Mouse (Mus musculus): ENCODE measurements around the gene Ice2. TPM values are rescaled to one million over a fixed set of nuclear protein-coding genes. Genes with fewer than 3 reads are reported as not detected.
A peak's percentile ranks its signal among the peaks of the same experiment; 100 is the strongest.

The Ice2 gene
- polyA plus RNA-seq (2021): 13.5 TPM

DNA sequence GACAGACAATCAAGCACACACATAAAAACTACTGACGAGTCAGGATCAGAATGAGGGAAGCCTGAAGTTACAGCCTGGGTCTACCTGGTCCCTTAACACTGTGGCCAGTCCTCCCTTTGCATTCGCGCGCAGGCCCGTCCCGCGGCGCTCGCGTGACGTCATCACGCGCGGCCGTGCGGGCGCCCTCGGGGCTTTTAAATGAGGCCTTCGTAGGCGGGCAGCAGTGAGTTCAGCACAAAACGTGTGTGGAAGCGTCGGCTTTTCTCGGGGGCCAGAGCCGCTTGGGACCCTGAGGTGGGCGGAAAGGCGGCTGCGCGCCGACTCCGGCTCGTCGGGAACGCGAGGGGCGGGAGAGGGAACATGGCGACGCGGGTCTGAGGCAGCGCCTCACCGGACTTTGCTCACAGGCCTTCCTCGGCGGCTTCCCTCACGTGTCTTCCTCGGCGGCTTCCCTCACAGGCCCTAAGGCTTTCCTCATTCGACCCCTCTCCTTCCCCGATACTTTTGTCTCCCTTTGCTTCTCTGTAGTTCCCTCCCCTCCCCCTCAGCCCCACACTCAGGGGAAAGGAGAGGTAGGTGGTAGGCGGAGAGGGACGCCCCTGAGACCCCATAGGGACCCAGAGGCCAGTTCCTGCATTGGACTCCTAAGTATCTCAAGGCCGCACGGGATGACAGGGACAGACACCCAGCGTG is at the start of gene Ice2:
Gene Ice2 (plus strand): TSS at position 147 of the 693 bp plus-strand sequence.
- TF ChIP-seq CTCF (IDR thresholded peaks at IDR 0.05): no peak

DNA sequence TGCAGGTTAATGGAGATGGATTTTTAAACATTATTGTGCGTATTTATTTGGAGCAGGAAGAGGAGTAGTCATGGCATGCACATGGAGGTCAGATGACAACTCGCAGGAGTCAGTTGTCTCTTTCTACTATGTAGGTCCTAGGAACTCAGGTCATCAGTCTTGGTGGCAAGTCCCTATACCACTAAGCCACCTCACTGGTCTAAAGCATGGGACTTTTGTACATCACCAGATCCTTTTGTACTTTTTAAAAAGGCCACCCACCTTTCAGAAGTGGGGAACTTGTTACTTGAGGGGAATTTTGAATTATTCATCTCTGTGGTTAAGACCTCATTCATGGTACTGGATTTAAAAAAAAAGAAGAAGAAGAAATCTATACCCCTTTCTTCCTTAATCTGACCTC is 48.2 kb upstream of the Ice2 start:
- no peaks in the 10 kb centered on the region for H3K27me3 ChIP-seq
- in situ Hi-C loops (cut with MboI; ENCODE audit: low pct_unique_long_range_greater_than_20kb): no loop called here
- CTCF ChIA-PET: no interaction called here
- TF ChIP-seq CTCF (IDR thresholded peaks at IDR 0.05): no peak
- no peak for DNase-seq (ENCODE audit: low read depth, low spot score)
- no peak for ATAC-seq
- POLR2A ChIA-PET: no interaction called here

More for the DNA sequence above, at the start of gene Ice2:
- H3K27me3 ChIP-seq: no peaks in the 10 kb centered on the region
- in situ Hi-C loops (cut with MboI; ENCODE audit: low pct_unique_long_range_greater_than_20kb): no loop called here
- DNase-seq (ENCODE audit: low read depth, low spot score) (peak; percentile 27), ATAC-seq (peak; percentile 75)
- CTCF ChIA-PET: no interaction called here
- POLR2A ChIA-PET: no interaction called here

DNA sequence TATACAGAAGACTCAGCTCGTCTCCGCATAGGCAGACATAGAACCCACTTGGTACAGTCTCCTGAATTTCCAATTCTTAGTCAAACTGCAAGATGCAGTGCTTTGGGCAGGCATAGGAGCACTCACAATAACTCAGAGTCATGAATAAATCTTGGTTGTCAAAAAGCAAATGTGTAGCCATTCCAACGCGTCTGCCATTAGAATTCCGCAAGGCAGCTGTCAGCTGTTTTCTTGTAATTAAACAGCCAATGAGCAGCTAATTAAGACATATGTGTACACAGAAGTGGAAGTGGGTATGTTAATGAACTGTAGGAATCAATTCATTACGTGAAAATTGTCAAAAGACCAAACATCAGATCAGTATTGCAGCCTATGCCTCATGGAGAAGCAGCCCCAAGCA is 43.5 kb upstream of the Ice2 start:
- in situ Hi-C loops (cut with MboI; ENCODE audit: low pct_unique_long_range_greater_than_20kb): loop anchor here (25.0 kb wide), 1 partner anchor 1342 kb away; no protein-coding TSS in a partner anchor
- no peak for TF ChIP-seq CTCF (IDR thresholded peaks at IDR 0.05)
- ATAC-seq (no peak), DNase-seq (ENCODE audit: low read depth, low spot score) (no peak)
- H3K27me3 ChIP-seq: no peaks in the 10 kb centered on the region
- CTCF ChIA-PET: interaction anchor here (0.9 to 1.7 kb wide), 3 partner anchors 13 to 14 kb away, joined by 3 read pairs; no protein-coding TSS in a partner anchor
- POLR2A ChIA-PET: no interaction called here

DNA sequence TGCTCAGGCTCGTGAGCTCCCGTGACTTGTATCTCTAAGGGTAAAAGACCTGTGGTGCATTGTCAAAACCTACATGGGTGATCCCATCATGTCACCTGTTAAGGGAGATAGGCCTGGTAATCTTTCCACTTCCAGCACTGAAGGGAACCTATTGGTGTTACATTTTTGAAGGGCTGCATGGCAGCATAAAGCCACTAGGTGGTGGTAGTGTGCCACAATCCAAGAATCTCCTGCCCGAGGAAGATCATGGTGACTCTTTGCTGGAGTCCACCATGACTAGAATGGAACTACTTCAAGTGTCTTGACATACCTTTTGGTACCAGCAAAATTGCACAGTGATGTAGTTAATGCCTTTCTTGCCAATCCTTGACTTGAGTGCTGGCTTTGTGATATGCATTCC is 39.9 kb upstream of the Ice2 start:
- no peaks in the 10 kb centered on the region for H3K27me3 ChIP-seq
- ChIA-PET CTCF (interaction anchor here (0.9 to 2.2 kb wide), 9 partner anchors 9 to 148 kb away, joined by 3 to 14 read pairs (median 6); no protein-coding TSS in a partner anchor), POLR2A (no interaction called here)
- no peak for ATAC-seq
- TF ChIP-seq CTCF (IDR thresholded peaks at IDR 0.05): peak; percentile 92
- in situ Hi-C loops (cut with MboI; ENCODE audit: low pct_unique_long_range_greater_than_20kb): loop anchor here (25.0 kb wide), 1 partner anchor 1346 kb away; no protein-coding TSS in a partner anchor
- no peak for DNase-seq (ENCODE audit: low read depth, low spot score)

DNA sequence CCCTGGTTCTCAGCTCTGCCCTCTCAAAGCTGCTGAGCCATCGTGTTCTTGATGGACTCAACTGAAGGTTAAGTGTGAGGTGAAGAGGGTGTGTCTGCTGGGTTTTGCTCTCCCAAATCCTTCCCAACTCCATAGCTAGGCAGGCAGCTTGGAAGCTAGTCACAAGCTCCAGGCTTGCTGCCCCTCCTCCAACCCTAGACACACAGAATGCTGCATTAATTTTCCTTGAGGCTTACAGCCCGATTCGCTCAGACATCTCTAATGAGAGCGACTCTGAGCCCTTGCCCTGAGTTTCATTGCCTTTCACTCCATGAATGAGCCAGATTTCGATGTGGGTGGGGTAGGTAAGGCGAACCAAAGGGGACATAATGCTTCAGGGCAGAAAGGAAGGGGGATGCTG is 38.9 kb upstream of the Ice2 start:
- no peak for TF ChIP-seq CTCF (IDR thresholded peaks at IDR 0.05)
- H3K27me3 ChIP-seq: no peaks in the 10 kb centered on the region
- CTCF ChIA-PET: interaction anchor here (0.6 to 2.2 kb wide), 8 partner anchors 8 to 147 kb away, joined by 3 to 14 read pairs (median 7); no protein-coding TSS in a partner anchor
- in situ Hi-C loops (cut with MboI; ENCODE audit: low pct_unique_long_range_greater_than_20kb): loop anchor here (25.0 kb wide), 1 partner anchor 1346 kb away; no protein-coding TSS in a partner anchor
- ATAC-seq (no peak), DNase-seq (ENCODE audit: low read depth, low spot score) (no peak)
- POLR2A ChIA-PET: no interaction called here

DNA sequence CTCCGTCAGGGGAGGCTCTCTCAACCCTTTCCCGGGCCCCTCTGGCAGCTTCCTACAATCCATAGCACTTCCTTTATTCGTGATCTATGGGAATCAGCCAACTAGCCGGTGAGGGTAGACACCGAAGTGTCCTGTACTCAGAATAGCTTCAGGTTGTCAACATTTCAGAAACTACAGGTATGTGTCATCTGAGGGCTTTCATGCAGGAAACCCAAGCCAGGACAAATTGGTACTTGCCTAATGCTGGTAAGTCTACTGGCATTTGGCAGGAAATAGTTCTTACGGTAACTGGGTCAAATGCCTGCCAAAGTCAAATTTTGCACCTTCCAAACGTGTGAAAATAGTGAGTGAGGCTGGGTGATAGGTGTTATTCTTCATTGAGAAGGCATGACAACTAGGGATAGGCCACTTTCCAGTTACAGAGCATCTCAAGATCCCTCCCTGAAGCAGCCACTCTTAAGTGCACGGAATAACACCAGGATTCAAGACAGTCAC is 35.7 kb upstream of the Ice2 start:
- ChIA-PET POLR2A (no interaction called here), CTCF (interaction anchor here (1.1 to 1.3 kb wide), 2 partner anchors 11 to 24 kb away, joined by 3 read pairs; no protein-coding TSS in a partner anchor)
- ATAC-seq (no peak), DNase-seq (ENCODE audit: low read depth, low spot score) (no peak)
- H3K27me3 ChIP-seq: no peaks in the 10 kb centered on the region
- in situ Hi-C loops (cut with MboI; ENCODE audit: low pct_unique_long_range_greater_than_20kb): loop anchor here (25.0 kb wide), 1 partner anchor 1350 kb away; no protein-coding TSS in a partner anchor
- no peak for TF ChIP-seq CTCF (IDR thresholded peaks at IDR 0.05)

DNA sequence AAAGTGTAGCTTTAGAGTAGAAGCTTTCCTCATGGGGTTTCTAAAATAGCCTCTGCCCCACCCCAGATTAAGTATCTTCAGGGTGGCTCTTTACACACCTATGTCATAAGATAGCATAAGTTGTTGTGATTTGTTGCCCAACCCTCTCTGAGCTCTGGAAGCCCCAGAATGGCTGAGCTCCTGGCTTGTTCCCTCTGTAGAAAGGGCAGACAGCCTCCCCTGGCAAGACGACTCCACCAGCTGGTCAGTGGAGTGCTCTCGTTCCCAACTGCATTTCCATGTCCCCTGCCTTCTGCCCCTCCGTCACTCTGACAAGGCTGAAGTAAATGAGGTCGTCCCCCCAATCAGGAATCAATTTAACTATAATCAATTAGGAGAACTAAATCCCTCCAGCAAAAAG is 34.9 kb upstream of the Ice2 start:
- TF ChIP-seq CTCF (IDR thresholded peaks at IDR 0.05): no peak
- ATAC-seq (no peak), DNase-seq (ENCODE audit: low read depth, low spot score) (no peak)
- POLR2A ChIA-PET: no interaction called here
- CTCF ChIA-PET: interaction anchor here (1.1 to 1.3 kb wide), 2 partner anchors 10 to 25 kb away, joined by 3 read pairs; no protein-coding TSS in a partner anchor
- no peaks in the 10 kb centered on the region for H3K27me3 ChIP-seq
- in situ Hi-C loops (cut with MboI; ENCODE audit: low pct_unique_long_range_greater_than_20kb): loop anchor here (25.0 kb wide), 1 partner anchor 1350 kb away; no protein-coding TSS in a partner anchor

DNA sequence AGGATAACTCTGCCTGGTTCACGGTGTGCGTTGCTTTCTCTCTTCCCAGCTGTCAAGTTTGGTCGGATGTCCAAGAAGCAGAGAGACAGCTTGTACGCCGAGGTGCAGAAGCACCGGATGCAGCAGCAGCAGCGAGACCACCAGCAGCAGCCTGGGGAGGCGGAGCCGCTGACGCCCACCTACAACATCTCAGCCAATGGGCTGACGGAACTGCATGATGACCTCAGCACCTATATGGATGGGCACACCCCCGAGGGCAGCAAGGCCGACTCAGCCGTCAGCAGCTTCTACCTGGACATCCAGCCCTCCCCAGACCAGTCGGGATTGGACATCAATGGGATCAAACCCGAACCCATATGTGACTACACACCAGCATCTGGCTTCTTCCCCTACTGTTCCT is 33.6 kb upstream of the Ice2 start:
- CTCF ChIA-PET: interaction anchor here (0.8 to 1.4 kb wide), 2 partner anchors 31 to 116 kb away, joined by 3 read pairs; no protein-coding TSS in a partner anchor
- ATAC-seq (no peak), DNase-seq (ENCODE audit: low read depth, low spot score) (no peak)

DNA sequence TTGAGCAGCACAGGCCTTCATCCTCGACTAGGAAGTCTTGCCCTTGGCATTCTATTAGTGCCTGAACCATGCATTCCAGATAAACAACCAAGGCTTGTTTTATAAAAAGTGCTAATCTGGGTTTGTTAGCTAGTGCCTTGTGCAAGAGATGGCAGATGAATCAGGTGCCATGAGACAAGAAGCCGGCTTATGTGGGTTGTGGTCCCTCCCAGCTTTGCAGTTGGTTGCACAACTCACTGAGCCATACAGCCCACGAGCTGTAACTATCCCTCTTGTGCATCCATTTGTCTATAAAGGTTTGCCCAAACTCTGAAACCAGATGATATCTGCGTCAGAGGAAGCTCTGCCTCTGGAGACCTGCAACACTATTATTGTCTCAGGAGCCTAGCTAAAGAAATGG is 30.7 kb upstream of the Ice2 start:
- ATAC-seq (peak; percentile 70), DNase-seq (ENCODE audit: low read depth, low spot score) (peak; percentile 17)
- no peak for TF ChIP-seq CTCF (IDR thresholded peaks at IDR 0.05)
- POLR2A ChIA-PET: interaction anchor here (0.7 to 0.8 kb wide), 2 partner anchors 14 to 71 kb away, joined by 3 to 4 read pairs; no protein-coding TSS in a partner anchor
- no peaks in the 10 kb centered on the region for H3K27me3 ChIP-seq
- CTCF ChIA-PET: interaction anchor here (1.3 to 2.8 kb wide), 5 partner anchors 9 to 113 kb away, joined by 3 to 14 read pairs (median 5); no protein-coding TSS in a partner anchor
- in situ Hi-C loops (cut with MboI; ENCODE audit: low pct_unique_long_range_greater_than_20kb): loop anchor here (25.0 kb wide), 1 partner anchor 1355 kb away; no protein-coding TSS in a partner anchor

More for the DNA sequence above, 33.6 kb upstream of the Ice2 start:
- in situ Hi-C loops (cut with MboI; ENCODE audit: low pct_unique_long_range_greater_than_20kb): loop anchor here (25.0 kb wide), 1 partner anchor 1352 kb away; no protein-coding TSS in a partner anchor
- POLR2A ChIA-PET: interaction anchor here (1.0 kb wide), 1 partner anchor 74 kb away, joined by 3 read pairs; no protein-coding TSS in a partner anchor
- H3K27me3 ChIP-seq: no peaks in the 10 kb centered on the region
- no peak for TF ChIP-seq CTCF (IDR thresholded peaks at IDR 0.05)

DNA sequence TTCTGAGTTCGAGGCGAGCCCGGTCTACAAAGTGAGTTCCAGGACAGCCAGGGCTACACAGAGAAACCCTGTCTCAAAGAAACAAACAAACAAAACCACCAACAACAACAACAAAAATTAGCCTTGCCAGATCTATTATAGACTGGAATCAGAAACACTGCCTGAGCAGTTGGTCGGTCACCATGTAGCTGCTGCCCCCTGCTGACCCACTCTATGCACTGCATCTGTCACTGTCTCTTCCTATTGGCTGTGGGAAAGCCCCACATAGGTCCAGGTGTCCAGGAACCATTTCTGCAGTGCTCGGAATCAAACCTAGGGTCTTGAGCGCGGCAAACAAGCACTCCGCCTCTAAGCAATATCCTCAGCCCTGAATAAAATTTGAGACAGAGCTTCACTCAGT is 29.6 kb upstream of the Ice2 start:
- in situ Hi-C loops (cut with MboI; ENCODE audit: low pct_unique_long_range_greater_than_20kb): loop anchor here (25.0 kb wide), 1 partner anchor 1356 kb away; no protein-coding TSS in a partner anchor
- DNase-seq (ENCODE audit: low read depth, low spot score) (no peak), ATAC-seq (no peak)
- CTCF ChIA-PET: interaction anchor here (0.7 to 2.8 kb wide), 7 partner anchors 10 to 132 kb away, joined by 3 to 14 read pairs (median 3); no protein-coding TSS in a partner anchor
- H3K27me3 ChIP-seq: no peaks in the 10 kb centered on the region
- POLR2A ChIA-PET: no interaction called here
- peak; percentile 93 for TF ChIP-seq CTCF (IDR thresholded peaks at IDR 0.05)

Measured in Patski (cell line).